Mouse (Mus musculus) kidney, adult 11 months (tissue): ENCODE results near the gene Slc5a12.

Experiments used
- DNase-seq: peaks from one replicate; pipeline ENCODE4 v3.0.0; 2022

The Slc5a12 gene

GRCm38 (mm10) chr2:110596932-110597331 lies at the start of gene Slc5a12:
Gene Slc5a12, plus strand, starts transcription at chr2:110597298.
- DNase-seq: peak; percentile 73

- DNase-seq: no peak
Measured at GRCm38 (mm10) chr2:110556098-110556497, 41.0 kb upstream of the Slc5a12 start.

- no peak for DNase-seq
Measured at GRCm38 (mm10) chr2:110562621-110563020, 34.5 kb upstream of the Slc5a12 start.

- DNase-seq: peak; percentile 67
Measured at GRCm38 (mm10) chr2:110564673-110565627, 32.1 kb upstream of the Slc5a12 start.

DNA sequence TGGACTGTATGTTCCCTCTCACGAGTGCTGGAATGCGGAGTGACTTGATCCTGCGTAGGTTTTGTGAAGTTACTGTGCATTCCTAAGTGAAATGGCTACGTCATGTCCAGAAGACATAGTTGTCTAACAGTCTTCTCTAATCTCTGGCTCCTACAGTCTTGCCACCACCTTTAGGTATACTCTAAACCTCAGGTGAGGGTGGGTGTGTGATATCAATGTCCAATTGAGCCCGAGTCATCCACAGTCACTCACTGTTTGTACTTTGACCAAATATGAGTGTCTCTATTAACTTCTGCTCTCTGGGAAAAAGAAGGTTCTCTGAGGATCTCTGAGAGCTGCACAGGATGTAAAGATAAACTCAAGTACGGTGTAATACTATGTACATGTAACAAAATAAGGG lies 10.4 kb upstream of the Slc5a12 start:
- DNase-seq: no peak

- no peak for DNase-seq
Measured at GRCm38 (mm10) chr2:110590007-110590406, 7.1 kb upstream of the Slc5a12 start.

DNA sequence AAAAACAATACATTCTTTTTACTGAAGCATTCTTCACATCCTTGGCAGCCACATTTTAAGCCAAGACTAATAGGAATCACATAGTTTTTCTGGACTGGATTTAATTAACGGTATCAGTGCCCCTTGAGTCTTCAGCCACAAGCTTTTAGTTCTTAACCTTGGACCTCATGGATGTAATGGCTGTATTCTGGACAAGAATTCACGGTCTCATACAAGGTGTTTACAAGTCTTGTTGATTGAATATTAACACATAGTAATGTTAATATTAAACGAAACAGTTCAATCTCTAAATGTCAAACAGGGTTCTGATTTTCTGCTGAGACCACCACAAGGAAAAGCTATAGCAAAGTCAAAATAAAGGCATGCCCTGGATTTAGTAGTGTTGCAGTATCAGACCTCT lies 4.8 kb upstream of the Slc5a12 start:
- no peak for DNase-seq

DNA sequence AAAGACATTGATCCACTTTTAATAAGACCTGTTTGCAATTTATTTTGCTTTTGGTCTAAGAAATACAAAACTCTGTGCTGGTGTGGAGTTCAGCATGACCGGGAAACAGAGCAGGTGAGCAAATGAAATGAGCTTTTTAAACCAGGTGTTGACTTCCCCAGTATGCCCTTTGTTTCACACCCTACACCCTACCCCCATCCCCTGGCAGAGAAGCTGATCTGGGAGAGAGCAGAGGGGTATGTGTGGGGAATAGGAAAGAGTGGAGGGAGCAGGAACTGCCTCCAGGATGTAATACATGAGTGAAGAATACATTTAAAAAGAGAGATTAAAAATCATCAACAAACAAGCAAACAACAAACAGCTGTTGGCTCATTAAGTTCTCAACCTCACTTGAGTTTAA lies 47.3 kb downstream of the Slc5a12 start:
- no peak for DNase-seq

DNA sequence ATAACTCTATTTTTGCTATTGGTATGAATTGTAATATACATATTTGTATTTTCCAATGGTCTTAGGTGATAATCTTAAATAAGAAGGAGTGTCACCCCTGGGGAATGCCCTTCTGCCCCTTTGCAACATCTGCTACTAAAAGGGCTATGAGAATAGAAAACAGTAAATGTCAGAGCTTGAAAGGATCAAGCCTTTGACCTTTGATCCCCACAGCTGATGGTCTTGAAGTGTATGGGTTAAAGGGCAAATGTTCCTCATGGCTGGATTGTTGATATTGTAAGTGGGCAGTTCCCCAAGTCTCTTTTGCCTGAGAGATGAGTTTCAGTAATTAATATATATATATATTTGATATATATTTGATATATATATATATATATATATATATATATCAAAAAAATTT lies 47.7 kb downstream of the Slc5a12 start:
- no peak for DNase-seq

- DNase-seq: no peak
Measured at GRCm38 (mm10) chr2:110663329-110663728, 66.2 kb downstream of the Slc5a12 start.

GRCm38 (mm10) chr2:110671071-110671624 lies 74.0 kb downstream of the Slc5a12 start:
- no peak for DNase-seq
